Mouse (Mus musculus): Measurements from ENCODE around the gene Gm20388.

- TF ChIP-seq CTCF (IDR thresholded peaks at IDR 0.05; ENCODE audit: control insufficient read depth, insufficient read depth, low read length) (peak; percentile 31; the same call in 1 of the 2 replicates), POLR2A (IDR thresholded peaks at IDR 0.05; ENCODE audit: borderline replicate concordance, control insufficient read depth, low read depth, low read length) (peak; percentile 80; the same call in 1 of the 2 replicates)
These were observed 2700.9 kb downstream of the Gm20388 start, which contains the start of the genes Galns and Trappc2l for GRCm38 (mm10) chr8:122611295-122612133.

Measured in bone marrow, adult 2 months (tissue).